Mouse (Mus musculus) stomach, embryonic 15.5 days (tissue): ENCODE data around the gene Pheta2. TPM values are rescaled to one million over a fixed set of nuclear protein-coding genes. Genes with fewer than 3 reads are reported as not detected.

ENCODE experiments used
- microRNA-seq: library from miRNA; unstranded; fragments of <30 nt; microRNA quantifications from one replicate; pipeline ENCODE4, GENCODE M21; 2016
- polyA plus RNA-seq: library from polyadenylated mRNA; unstranded; fragments of >200 nt; fragmentation: Nextera tagmentation; extraction: Ambion mirVana; gene quantifications from 2 replicates; pipeline ENCODE4 v1.2.1, GENCODE M21; 2015

Pheta2 gene
- polyA plus RNA-seq, 1 experiment from 2014 or later = 18.4 TPM

Small RNA genes within 50 kb of the gene (microRNA-seq; reads per million reads assigned to microRNA genes)
- not detected for gene Mir7684

Other genes with a start within 250 kb of the Pheta2 start
- gene Ccdc134, start 211.0 kb upstream of the Pheta2 start, polyA plus RNA-seq = 15.5 and 15.8 TPM in 2 replicates
- gene Srebf2, start 191.8 kb upstream of the Pheta2 start, polyA plus RNA-seq = 152 and 167 TPM in 2 replicates
- 0.19 TPM in 2 replicates for gene Shisa8, start 126.1 kb upstream of the Pheta2 start, polyA plus RNA-seq
- 0.06 and 0.13 TPM in 2 replicates for gene Tnfrsf13c, start 114.6 kb upstream of the Pheta2 start, polyA plus RNA-seq
- gene Cenpm, start 94.2 kb upstream of the Pheta2 start, polyA plus RNA-seq = 51.0 and 57.6 TPM in 2 replicates
- gene 1500009C09Rik, start 86.5 kb upstream of the Pheta2 start, polyA plus RNA-seq = 0.08 TPM in 1 of 2 replicates, not detected in the other
- 10.2 and 12.4 TPM in 2 replicates for gene Sept3, start 64.0 kb upstream of the Pheta2 start, polyA plus RNA-seq
- 0.12 and 0.15 TPM in 2 replicates for gene Wbp2nl, start 40.0 kb upstream of the Pheta2 start, polyA plus RNA-seq
- 79.6 and 86.8 TPM in 2 replicates for gene Naga, start within 50 bp of the Pheta2 start, polyA plus RNA-seq
- gene Smdt1, start within 50 bp of the Pheta2 start, polyA plus RNA-seq = 288 and 301 TPM in 2 replicates
- gene Ndufa6, start 15.4 kb downstream of the Pheta2 start, polyA plus RNA-seq = 403 and 420 TPM in 2 replicates
- 12.1 and 14.3 TPM in 2 replicates for gene Cyp2d22, start 41.3 kb downstream of the Pheta2 start, polyA plus RNA-seq
- gene Cyp2d11, start 55.1 kb downstream of the Pheta2 start, polyA plus RNA-seq = not detected in 2 replicates
- 2.1 and 3.4 TPM in 2 replicates for gene Cyp2d10, start 68.3 kb downstream of the Pheta2 start, polyA plus RNA-seq
- gene Cyp2d9, start 94.5 kb downstream of the Pheta2 start, polyA plus RNA-seq = 0.60 TPM in 1 of 2 replicates, not detected in the other
- not detected in 2 replicates for gene Cyp2d12, start 216.1 kb downstream of the Pheta2 start, polyA plus RNA-seq